Mouse (Mus musculus): ENCODE results near the gene Nr3c2.

Gene Nr3c2

GRCm38 (mm10) chr8:77261215-77261614 lies 362.0 kb downstream of the Nr3c2 start:
- DNase-seq: no peak

GRCm38 (mm10) chr8:77262216-77263009 lies 363.2 kb downstream of the Nr3c2 start:
- no peak for DNase-seq

GRCm38 (mm10) chr8:77267941-77268405 lies 368.7 kb downstream of the Nr3c2 start:
- DNase-seq: no peak

GRCm38 (mm10) chr8:77272136-77272535 lies 372.9 kb downstream of the Nr3c2 start:
- DNase-seq: no peak

GRCm38 (mm10) chr8:77275571-77275970 lies 376.3 kb downstream of the Nr3c2 start:
- DNase-seq: no peak

- DNase-seq: no peak
Measured at GRCm38 (mm10) chr8:77276827-77277226, 377.6 kb downstream of the Nr3c2 start.

- no peak for DNase-seq
Measured at GRCm38 (mm10) chr8:77278246-77278645, 379.0 kb downstream of the Nr3c2 start.

- DNase-seq: no peak
Measured at GRCm38 (mm10) chr8:77279977-77280376, 380.7 kb downstream of the Nr3c2 start.

GRCm38 (mm10) chr8:77282605-77283236 lies 383.5 kb downstream of the Nr3c2 start:
- no peak for DNase-seq

- no peak for DNase-seq
Measured at GRCm38 (mm10) chr8:77284473-77284872, 385.2 kb downstream of the Nr3c2 start.

- DNase-seq: no peak
Measured at GRCm38 (mm10) chr8:77288065-77288464, 388.8 kb downstream of the Nr3c2 start.

- no peak for DNase-seq
Measured at GRCm38 (mm10) chr8:77288492-77288891, 389.2 kb downstream of the Nr3c2 start.

GRCm38 (mm10) chr8:77292120-77292519 lies 392.9 kb downstream of the Nr3c2 start:
- no peak for DNase-seq

- DNase-seq: no peak
Measured at GRCm38 (mm10) chr8:77292649-77293048, 393.4 kb downstream of the Nr3c2 start.

GRCm38 (mm10) chr8:77294599-77294998 lies 395.4 kb downstream of the Nr3c2 start:
- no peak for DNase-seq

All from cerebellum, adult 18-20 months (tissue).